ENCODE assay signal across 8 mouse cellular contexts in genomic region chr17:35869346-35870067, GRCm38 (mm10). TPM values are rescaled to one million over a fixed set of nuclear protein-coding genes. Genes with fewer than 3 reads are reported as not detected.
A peak's percentile ranks its signal among the peaks of the same experiment; 100 is the strongest.
DNase-seq lines count a peak whose midpoint lies in the region; TF ChIP-seq lines count a peak whose summit lies in the region.

No protein-coding gene starts in this region.

- intact Hi-C loops in left cerebral cortex, adult 2 months (cut with DNase I), result no loop called here

- H3K27ac ChIP-seq in left cerebral cortex, adult 2 months, result peak overlapping the region; percentile 76
- H3K27ac ChIP-seq in bone marrow, adult 2 months (ENCODE audit: control insufficient read depth, insufficient read depth, low read depth, low read length, poor library complexity), result peak overlapping the region; percentile 96
- H3K27ac ChIP-seq in macrophage, result peak overlapping the region; percentile 98

- peaks cover 5% of the 10 kb centered on the region for H3K4me1 ChIP-seq in bone marrow, adult 2 months (ENCODE audit: control insufficient read depth, insufficient read depth, low read length)

- TF ChIP-seq POLR2A in bone marrow, adult 2 months (IDR thresholded peaks at IDR 0.05; ENCODE audit: borderline replicate concordance, control insufficient read depth, low read depth, low read length), result no peak

- peaks cover 15% of the 10 kb centered on the region for H3K36me3 ChIP-seq in macrophage (ENCODE audit: inconsistent target)

- WGBS in bone marrow, adult 2 months, result under 1% methylated on average over 7 of the region's 7 CpGs
- WGBS in macrophage (ENCODE audit: missing documents), result 1% methylated on average over 7 of the region's 7 CpGs

- TF ChIP-seq CTCF in left cerebral cortex, adult 2 months (IDR thresholded peaks at IDR 0.05), result no peak
- TF ChIP-seq CTCF in bone marrow, adult 2 months (IDR thresholded peaks at IDR 0.05; ENCODE audit: control insufficient read depth, insufficient read depth, low read length), result no peak

- DNase-seq in left cerebral cortex, adult 2 months (ENCODE audit: extremely low spot score in 1 of 2, low spot score in 2 of 2), result no peak
- no peak for DNase-seq in left cerebral cortex, adult 9 months (ENCODE audit: low spot score in 2 of 2)
- peak; percentile 57 to 67 for DNase-seq in heart, adult 9 months (ENCODE audit: low spot score in 2 of 2)
- DNase-seq in kidney, postnatal 10 days, result peak; percentile 71
- DNase-seq in thymus, postnatal 14 days, result peak; percentile 64
- DNase-seq in cerebellum, adult 11-12 months, result no peak

- H3K79me2 ChIP-seq in macrophage (ENCODE audit: inconsistent target), result peaks cover 79% of the 10 kb centered on the region

- peak overlapping the region; percentile 71 for H3K4me3 ChIP-seq in left cerebral cortex, adult 2 months
- peak overlapping the region; percentile 83 for H3K4me3 ChIP-seq in bone marrow, adult 2 months (replicated peaks; ENCODE audit: control insufficient read depth, low read depth, low read length)
- peak overlapping the region; percentile 97 for H3K4me3 ChIP-seq in macrophage (ENCODE audit: inconsistent target)

RNA-seq across cellular contexts. Expression of gene Ppp1r18, which starts 4.1 kb away (rescaled TPM):
- 10 to 100 TPM in 1 of 2 experiments, 1 to 10 TPM in 1; 8.5 to 10.8 TPM for total RNA-seq in left cerebral cortex, adult 2 months (2021)
- 35.8 and 78.4 TPM in 2 replicates for polyA plus RNA-seq in bone marrow, adult 2 months (2011; ENCODE audit: insufficient read depth, insufficient read length, low replicate concordance, missing spikeins)
- total RNA-seq in macrophage (2018; cell fraction: chromatin; rRNA removed), result 100 to 1,000 TPM in 22 of 26 experiments, 10 to 100 TPM in 4; 62.2 to 295 (median 178) TPM
- 100 to 1,000 TPM; 183 to 254 (median 218) TPM for total RNA-seq in macrophage (2018; cell fraction: cytosol; rRNA removed)
- total RNA-seq in macrophage (2018; cell fraction: nucleus; rRNA removed), result 100 to 1,000 TPM in 24 of 26 experiments, 10 to 100 TPM in 2; 99.4 to 300 (median 213) TPM
- 166 to 235 TPM (median 189 TPM) in 3 replicates for polyA plus RNA-seq in macrophage (2018)

RNA-seq across cellular contexts. Expression of gene Nrm, which starts 8.4 kb away (rescaled TPM):
- 1 to 10 TPM; 2.1 to 4.1 TPM for total RNA-seq in left cerebral cortex, adult 2 months (2021)
- polyA plus RNA-seq in bone marrow, adult 2 months (2011; ENCODE audit: insufficient read depth, insufficient read length, low replicate concordance, missing spikeins), result 16.0 and 22.4 TPM in 2 replicates
- total RNA-seq in macrophage (2018; cell fraction: chromatin; rRNA removed), result 1 to 10 TPM in 12 of 26 experiments, under 1 TPM in 3, not detected in 11; 0.48 to 6.9 (median 1.9) TPM
- 1 to 10 TPM; 4.5 to 9.2 (median 6.2) TPM for total RNA-seq in macrophage (2018; cell fraction: cytosol; rRNA removed)
- total RNA-seq in macrophage (2018; cell fraction: nucleus; rRNA removed), result 10 to 100 TPM in 4 of 26 experiments, 1 to 10 TPM in 22; 2.0 to 31.9 (median 4.7) TPM
- 5.9 to 14.4 TPM (median 6.8 TPM) in 3 replicates for polyA plus RNA-seq in macrophage (2018)

RNA-seq across cellular contexts. Expression of gene Dhx16, which starts 10.1 kb away (rescaled TPM):
- total RNA-seq in left cerebral cortex, adult 2 months (2021), result 10 to 100 TPM; 30.0 to 39.7 TPM
- polyA plus RNA-seq in bone marrow, adult 2 months (2011; ENCODE audit: insufficient read depth, insufficient read length, low replicate concordance, missing spikeins), result 119 and 234 TPM in 2 replicates
- total RNA-seq in macrophage (2018; cell fraction: chromatin; rRNA removed), result 100 to 1,000 TPM in 2 of 26 experiments, 10 to 100 TPM in 24; 31.7 to 110 (median 62.7) TPM
- 10 to 100 TPM; 17.1 to 28.5 (median 23.8) TPM for total RNA-seq in macrophage (2018; cell fraction: cytosol; rRNA removed)
- total RNA-seq in macrophage (2018; cell fraction: nucleus; rRNA removed), result 10 to 100 TPM; 29.0 to 70.8 (median 43.2) TPM
- polyA plus RNA-seq in macrophage (2018), result 19.3 to 24.2 TPM (median 19.8 TPM) in 3 replicates

RNA-seq across cellular contexts. Expression of gene 2310061I04Rik, which starts 27.7 kb away (rescaled TPM):
- total RNA-seq in left cerebral cortex, adult 2 months (2021), result 10 to 100 TPM; 58.9 to 59.3 TPM
- 28.5 and 52.0 TPM in 2 replicates for polyA plus RNA-seq in bone marrow, adult 2 months (2011; ENCODE audit: insufficient read depth, insufficient read length, low replicate concordance, missing spikeins)
- total RNA-seq in macrophage (2018; cell fraction: chromatin; rRNA removed), result 10 to 100 TPM in 22 of 26 experiments, 1 to 10 TPM in 4; 6.9 to 48.6 (median 29.3) TPM
- 10 to 100 TPM; 14.6 to 34.3 (median 27.0) TPM for total RNA-seq in macrophage (2018; cell fraction: cytosol; rRNA removed)
- total RNA-seq in macrophage (2018; cell fraction: nucleus; rRNA removed), result 10 to 100 TPM; 11.5 to 67.3 (median 26.9) TPM
- polyA plus RNA-seq in macrophage (2018), result 26.7 to 32.7 TPM (median 27.9 TPM) in 3 replicates

RNA-seq across cellular contexts. Expression of gene Mdc1, which starts 28.2 kb away (rescaled TPM):
- 10 to 100 TPM; 14.6 to 17.8 TPM for total RNA-seq in left cerebral cortex, adult 2 months (2021)
- 17.2 and 24.2 TPM in 2 replicates for polyA plus RNA-seq in bone marrow, adult 2 months (2011; ENCODE audit: insufficient read depth, insufficient read length, low replicate concordance, missing spikeins)
- 10 to 100 TPM in 23 of 26 experiments, 1 to 10 TPM in 3; 7.4 to 51.1 (median 30.4) TPM for total RNA-seq in macrophage (2018; cell fraction: chromatin; rRNA removed)
- total RNA-seq in macrophage (2018; cell fraction: cytosol; rRNA removed), result 10 to 100 TPM; 10.2 to 24.5 (median 18.6) TPM
- 10 to 100 TPM in 23 of 26 experiments, 1 to 10 TPM in 3; 9.1 to 73.1 (median 23.0) TPM for total RNA-seq in macrophage (2018; cell fraction: nucleus; rRNA removed)
- polyA plus RNA-seq in macrophage (2018), result 12.5 to 32.8 TPM (median 22.9 TPM) in 3 replicates

Comparison
In these comparisons a context has a peak if more than half of its experiments do, and no peak if none do; other contexts are left out.
1. DNase-seq: peak in heart, adult 9 months (2 of 2), kidney, postnatal 10 days (single experiment) and thymus, postnatal 14 days (single experiment); none in left cerebral cortex, adult 2 months (0 of 2), left cerebral cortex, adult 9 months (0 of 2) and cerebellum, adult 11-12 months (single experiment).
2. Peak in every context shown above with its lines, with median percentiles within 50 percentile points of each other: H3K27ac ChIP-seq and H3K4me3 ChIP-seq.